Mouse (Mus musculus): Measurements from ENCODE around the gene Mrps15.

DNA sequence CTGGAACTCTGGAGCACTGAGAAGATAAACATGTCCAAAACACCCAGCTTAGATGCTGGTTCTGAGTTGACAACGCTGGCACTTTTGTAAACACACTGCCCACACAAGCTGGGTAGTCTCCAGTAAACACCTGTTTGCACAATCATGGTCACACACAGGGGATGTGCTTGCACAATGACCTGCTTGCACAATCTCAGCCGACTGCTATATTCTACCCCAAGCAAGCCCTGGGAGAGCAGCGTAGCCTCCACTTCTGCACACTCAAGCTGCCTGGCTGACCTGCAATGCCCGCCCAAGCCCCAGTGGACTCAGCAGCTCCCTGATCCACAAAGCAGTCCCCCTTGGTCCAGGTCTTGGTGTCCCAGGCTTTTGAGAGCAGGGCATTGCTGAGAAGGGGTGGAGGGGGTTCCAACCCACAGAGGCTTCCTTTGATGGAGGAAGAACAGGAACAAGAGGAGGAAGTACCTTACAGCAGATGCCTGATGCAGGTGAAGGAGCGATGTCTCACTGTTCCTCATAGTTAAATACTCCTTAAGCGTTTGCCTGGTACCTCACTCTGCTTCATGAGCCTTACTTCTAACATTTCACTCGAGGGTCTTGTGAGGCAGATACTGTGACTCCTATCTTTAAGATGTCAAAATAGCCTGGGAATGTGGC is 28.9 kb upstream of the Mrps15 start:
- TF ChIP-seq CTCF (IDR thresholded peaks at IDR 0.05) (no peak), EP300 (IDR thresholded peaks at IDR 0.05) (no peak)

All from lung, postnatal 0 days (tissue).